Mouse (Mus musculus) intestine, embryonic 14.5 days (tissue): ENCODE results near the gene Tmem40. TPM values are rescaled to one million over a fixed set of nuclear protein-coding genes. Genes with fewer than 3 reads are reported as not detected.

Source experiments
- ATAC-seq: fragments of 200-750 bp; cut with Nextera tagmentation; replicated peaks from 2 replicates; pipeline ENCODE4 v1.8.0; 2017; ENCODE audit warnings: low read depth, moderate number of reproducible peaks, moderate TSS enrichment, moderate library complexity; ENCODE audit not compliant: low FRiP score, low TSS enrichment
- DNase-seq: peaks from one replicate; pipeline ENCODE4 v3.0.0-alpha.2; 2018; ENCODE audit warnings: low spot score
- H3K27ac ChIP-seq: fragments of 300-500 bp; sonication (generic); 2 replicates; pipeline ENCODE4 v1.5.1; 2014; ENCODE audit warnings: low read depth, mild to moderate bottlenecking, control low read depth
- H3K27me3 ChIP-seq: fragments of 300-500 bp; sonication (generic); replicated peaks from 2 replicates; pipeline ENCODE4 v1.6.1; 2014; ENCODE audit warnings: low read length, control low read depth; ENCODE audit not compliant: control insufficient read depth, insufficient read depth
- H3K36me3 ChIP-seq: fragments of 300-500 bp; sonication (generic); 2 replicates; pipeline ENCODE4 v1.6.1; 2014; ENCODE audit warnings: low read length, control low read depth; ENCODE audit not compliant: control insufficient read depth, insufficient read depth
- H3K4me1 ChIP-seq: fragments of 300-500 bp; sonication (generic); replicated peaks from 2 replicates; pipeline ENCODE4 v1.6.1; 2014; ENCODE audit warnings: low read length, control low read depth, mixed read lengths; ENCODE audit not compliant: control insufficient read depth, insufficient read depth
- H3K4me2 ChIP-seq: fragments of 300-500 bp; sonication (generic); 2 replicates; pipeline ENCODE4 v1.6.1; 2014; ENCODE audit warnings: low read length
- H3K4me3 ChIP-seq: fragments of 300-500 bp; sonication (generic); 2 replicates; pipeline ENCODE4 v1.5.1; 2014; ENCODE audit warnings: low read depth, low read length, control low read depth, mixed read lengths
- H3K9ac ChIP-seq: fragments of 300-500 bp; sonication (generic); 2 replicates; pipeline ENCODE4 v1.6.1; 2014; ENCODE audit warnings: mild to moderate bottlenecking, low read length
- H3K9me3 ChIP-seq: fragments of 300-500 bp; sonication (generic); 2 replicates; pipeline ENCODE4 v1.6.1; 2016; ENCODE audit warnings: low read length, control low read depth; ENCODE audit not compliant: control insufficient read depth
- WGBS: fragments of 180-500 bp; shearing (Covaris S2); extraction: QIAGEN DNeasy Blood & Tissue Kit; methylation state at CpG from one replicate; pipeline ENCODE4 v1.1.7; 2014; 5-methylcytosine and 5-hydroxymethylcytosine counted together
- polyA plus RNA-seq: library from polyadenylated mRNA; unstranded; fragments of >200 nt; fragmentation: Nextera tagmentation; extraction: Ambion mirVana; gene quantifications from 2 replicates; pipeline ENCODE4 v1.2.1, GENCODE M21; 2014

Tmem40 gene
- 0.48 and 0.51 TPM in 2 replicates for polyA plus RNA-seq

DNA sequence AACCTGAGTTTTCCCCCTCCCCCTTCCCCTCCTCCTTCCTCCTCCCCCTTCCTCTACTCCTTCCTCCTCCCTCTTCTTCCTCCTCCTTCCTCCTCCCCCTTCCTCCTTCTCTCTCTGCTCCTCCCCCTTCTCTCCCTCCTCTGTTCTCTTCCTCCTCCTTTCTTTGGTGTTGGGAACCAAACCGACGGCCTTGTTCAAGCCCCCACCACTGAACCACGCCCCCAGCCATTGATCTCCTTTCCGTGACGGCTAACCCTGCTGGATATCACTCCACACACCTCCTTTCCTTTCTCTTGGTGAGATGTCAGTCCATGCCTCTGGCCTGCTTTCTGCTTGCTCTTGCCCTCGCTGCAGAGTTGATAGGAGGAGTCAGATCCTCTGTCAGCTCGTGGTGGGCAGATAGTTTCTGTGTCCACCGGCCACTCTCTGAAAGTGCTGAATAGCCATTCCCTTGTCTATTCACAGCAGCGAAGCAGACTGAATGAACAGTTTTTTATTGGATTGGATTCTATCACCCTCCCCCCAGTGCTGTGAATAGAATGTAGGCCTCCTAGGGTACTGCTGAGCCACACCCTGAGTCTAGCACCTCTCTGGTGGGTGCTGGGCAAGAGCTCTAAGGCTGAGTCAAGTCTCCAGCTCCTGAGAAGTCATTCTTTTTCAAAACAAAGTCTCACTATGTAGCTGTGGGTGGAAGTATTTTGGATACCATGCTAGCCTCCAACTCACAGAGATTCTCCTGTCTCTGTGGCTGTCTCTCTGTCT lies at the start of gene Tmem40:
Tmem40 (minus strand) TSS at position 416 of the 762 bp plus-strand sequence.
- ATAC-seq (0 out of 2 replicates have a peak, but pooled peaks have one; percentile 25), DNase-seq (peak; percentile 62)
- no peak within 1 kb of the TSS for H3K4me3 ChIP-seq

DNA sequence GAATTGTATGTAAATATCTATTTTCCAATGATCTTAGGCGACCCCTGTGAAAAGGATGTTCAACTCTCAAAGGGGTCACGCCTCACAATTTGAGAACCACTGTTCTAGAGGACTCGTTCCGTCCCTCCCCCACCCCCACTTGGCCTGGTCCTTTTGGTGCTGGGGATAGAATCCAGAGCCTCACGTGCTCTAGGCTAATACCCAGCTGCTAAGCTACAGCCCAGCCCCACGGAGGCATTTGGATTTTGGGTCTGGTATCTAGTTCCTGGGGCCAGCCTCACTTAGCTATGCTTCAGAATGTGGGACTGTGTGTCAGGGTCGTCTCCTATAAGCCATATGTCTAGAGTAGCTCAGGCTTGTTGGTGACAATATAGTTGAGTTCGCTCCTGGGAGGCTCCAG lies 49.4 kb upstream of the Tmem40 start:
- Histone ChIP-seq H3K9me3 (no peaks in the 10 kb centered on the region), H3K4me2 (no peak overlapping the region), H3K4me1 (peaks cover 8% of the 10 kb centered on the region), H3K27ac (no peak overlapping the region), H3K27me3 (no peaks in the 10 kb centered on the region), H3K9ac (no peak overlapping the region), H3K4me3 (no peak overlapping the region), H3K36me3 (peaks cover 12% of the 10 kb centered on the region)
- ATAC-seq (no peak), DNase-seq (no peak)
- 69% methylated on average over 8 of the region's 8 CpGs for WGBS

More for the DNA sequence above, at the start of gene Tmem40:
- peaks cover 20% of the 10 kb centered on the region for H3K4me1 ChIP-seq
- H3K27ac ChIP-seq, result peak within 1 kb of the TSS; percentile 90; the same call in 1 of the 2 replicates
- no peaks in the 10 kb centered on the region for H3K36me3 ChIP-seq
- H3K4me2 ChIP-seq, result peak within 1 kb of the TSS; percentile 7
- 5% methylated on average over 9 of the region's 9 CpGs for WGBS
- no peaks in the 10 kb centered on the region for H3K27me3 ChIP-seq
- no peaks in the 10 kb centered on the region for H3K9me3 ChIP-seq
- no peak within 1 kb of the TSS for H3K9ac ChIP-seq

DNA sequence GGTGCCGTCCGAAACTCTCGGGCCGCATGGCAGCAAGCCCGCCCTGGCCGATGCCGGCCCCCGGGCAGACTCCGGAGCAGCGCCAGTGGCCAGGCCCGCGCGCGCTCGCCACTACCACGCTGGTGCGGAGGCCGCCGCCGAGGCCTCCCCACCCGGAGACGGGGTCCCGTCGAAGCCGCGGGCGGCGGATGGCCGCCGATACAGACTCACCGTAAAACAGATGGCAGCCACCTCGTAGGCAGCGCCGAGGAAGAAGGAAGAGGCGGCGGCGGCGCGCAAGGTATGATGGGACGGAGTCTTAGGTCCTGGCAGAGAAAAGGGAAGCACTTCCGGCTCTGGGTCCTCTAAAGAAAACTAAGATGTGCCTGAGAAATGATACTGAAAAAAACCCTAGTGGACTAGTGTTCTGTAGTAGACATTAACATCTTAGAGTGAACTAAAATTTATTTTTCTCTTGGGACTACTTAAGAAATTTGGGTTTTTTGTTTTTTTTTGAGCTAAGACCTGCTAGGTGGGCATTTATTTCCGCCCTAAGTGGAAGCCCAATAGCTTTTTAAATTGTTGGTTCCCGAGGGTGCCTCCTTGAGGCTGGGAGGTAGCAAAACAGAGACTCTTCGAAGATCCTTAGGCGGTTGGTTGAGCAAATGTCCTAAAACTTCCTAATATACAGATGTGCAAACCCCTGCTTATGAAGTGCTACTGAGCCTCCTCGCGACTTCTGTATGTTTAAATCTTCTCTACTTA lies 46.5 kb upstream of the Tmem40 start, which contains the start of gene Rpl32:
Rpl32 (minus strand) TSS at position 260 of the 744 bp plus-strand sequence.
- H3K4me2 ChIP-seq, result peak within 1 kb of the TSS; percentile 98
- H3K36me3 ChIP-seq, result peaks cover 40% of the 10 kb centered on the region
- peak within 1 kb of the TSS; percentile 100 for H3K4me3 ChIP-seq
- peak within 1 kb of the TSS; percentile 100 for H3K9ac ChIP-seq
- under 1% methylated on average over 47 of the region's 47 CpGs for WGBS
- H3K4me1 ChIP-seq, result peaks cover 17% of the 10 kb centered on the region
- DNase-seq, result peak; percentile 95
- ATAC-seq, result peak; percentile 81
- peak within 1 kb of the TSS; percentile 97 for H3K27ac ChIP-seq
- H3K9me3 ChIP-seq, result no peaks in the 10 kb centered on the region
- H3K27me3 ChIP-seq, result no peaks in the 10 kb centered on the region

DNA sequence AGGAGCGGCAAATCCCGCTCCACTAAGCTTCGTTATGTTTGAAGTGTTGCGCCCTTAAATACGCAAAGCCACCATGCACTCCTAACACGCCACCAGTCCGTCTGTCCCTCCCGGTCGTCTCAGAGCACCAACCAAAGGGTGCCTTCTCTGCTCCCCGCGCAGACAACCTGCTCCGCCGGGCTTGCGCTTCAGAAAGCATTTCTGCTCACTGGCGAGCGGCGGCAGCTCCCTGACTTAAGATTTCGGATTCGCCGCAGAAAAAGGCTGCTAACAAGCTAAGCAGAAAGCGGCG lies 45.9 kb upstream of the Tmem40 start:
- no peaks in the 10 kb centered on the region for H3K9me3 ChIP-seq
- H3K4me3 ChIP-seq, result peak overlapping the region; percentile 100
- H3K27ac ChIP-seq, result peak overlapping the region; percentile 97
- H3K36me3 ChIP-seq, result peaks cover 43% of the 10 kb centered on the region
- peak overlapping the region; percentile 100 for H3K9ac ChIP-seq
- peak overlapping the region; percentile 98 for H3K4me2 ChIP-seq
- ATAC-seq (no peak), DNase-seq (no peak)
- WGBS, result under 1% methylated on average over 22 of the region's 22 CpGs
- peaks cover 17% of the 10 kb centered on the region for H3K4me1 ChIP-seq
- no peaks in the 10 kb centered on the region for H3K27me3 ChIP-seq

DNA sequence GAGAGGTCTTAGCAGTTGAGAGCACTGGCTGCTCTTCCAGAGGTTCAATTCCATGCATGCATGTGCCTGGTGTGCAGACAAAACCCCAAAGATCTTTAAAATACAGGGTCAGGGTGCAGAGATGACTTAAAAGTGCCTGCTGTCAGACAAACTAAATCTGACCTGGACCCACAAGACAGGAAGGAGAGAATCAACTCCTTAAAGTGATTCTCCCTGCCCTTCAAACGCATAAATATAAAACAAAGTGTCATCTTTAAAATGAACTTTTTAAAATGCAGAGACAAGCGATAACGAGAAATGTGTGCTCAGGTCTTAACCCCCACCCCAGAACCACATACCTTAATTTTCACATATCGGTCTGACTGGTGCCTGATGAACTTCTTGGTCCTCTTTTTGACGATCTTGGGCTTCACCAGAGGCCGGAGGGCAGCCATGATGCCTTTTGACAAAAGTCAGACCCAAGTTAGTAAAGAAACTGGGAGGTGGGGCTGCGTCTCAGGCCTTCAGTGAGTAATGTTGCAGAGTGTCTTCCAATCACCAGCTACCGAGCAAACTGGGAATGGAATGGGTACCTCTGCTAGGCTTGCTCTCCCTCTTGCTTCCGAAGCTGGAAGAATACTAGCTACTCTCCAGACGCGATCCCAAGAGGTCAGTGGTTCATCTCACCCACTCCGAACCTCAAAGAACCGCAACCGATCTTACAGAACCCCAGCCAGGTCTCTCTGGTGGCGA lies 45.4 kb upstream of the Tmem40 start:
- DNase-seq (peak; percentile 75), ATAC-seq (no peak)
- peak overlapping the region; percentile 100 for H3K4me3 ChIP-seq
- peaks cover 47% of the 10 kb centered on the region for H3K36me3 ChIP-seq
- peak overlapping the region; percentile 97 for H3K27ac ChIP-seq
- H3K27me3 ChIP-seq, result no peaks in the 10 kb centered on the region
- H3K9me3 ChIP-seq, result no peaks in the 10 kb centered on the region
- peak overlapping the region; percentile 98 for H3K4me2 ChIP-seq
- 4% methylated on average over 15 of the region's 15 CpGs for WGBS
- H3K4me1 ChIP-seq, result peaks cover 17% of the 10 kb centered on the region
- H3K9ac ChIP-seq, result peak overlapping the region; percentile 100

DNA sequence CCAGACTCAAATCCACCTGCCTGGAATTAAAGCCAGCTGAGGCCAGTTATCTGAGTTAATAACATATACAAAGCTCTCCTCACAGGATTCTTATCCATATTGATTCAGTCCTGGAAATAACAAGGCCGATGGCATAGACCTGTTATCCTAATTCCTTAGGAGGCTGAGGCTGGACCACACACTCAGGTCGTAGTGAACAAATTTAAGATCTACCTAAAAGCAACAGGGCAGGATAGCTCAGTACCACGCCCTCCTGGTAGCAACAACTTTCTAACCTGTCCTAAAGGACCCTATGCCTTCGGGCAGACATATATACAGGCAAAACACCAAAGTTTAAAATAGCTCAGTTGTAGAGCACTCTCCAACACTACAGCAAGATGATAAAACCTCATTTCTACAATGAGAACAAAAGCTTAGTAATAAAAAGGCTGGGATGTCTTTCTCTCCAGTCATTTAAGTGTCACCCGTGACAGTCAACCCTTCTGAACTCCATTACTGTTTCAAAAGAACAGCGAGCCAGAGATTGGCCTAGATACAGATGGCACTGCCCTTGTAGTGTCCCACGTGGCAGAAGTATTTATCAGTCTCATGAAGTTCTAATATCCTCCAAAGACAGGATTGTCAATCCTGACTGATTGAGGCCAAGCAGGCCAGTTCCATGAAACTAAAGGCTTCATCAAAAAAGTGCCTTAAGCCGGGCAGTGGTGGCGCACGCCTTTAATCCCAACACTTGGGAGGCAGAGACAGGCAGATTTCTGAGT lies 42.4 kb upstream of the Tmem40 start:
- Histone ChIP-seq H3K27me3 (no peaks in the 10 kb centered on the region), H3K9me3 (no peaks in the 10 kb centered on the region), H3K4me2 (no peak overlapping the region), H3K4me1 (peaks cover 17% of the 10 kb centered on the region), H3K27ac (no peak overlapping the region), H3K4me3 (no peak overlapping the region), H3K9ac (no peak overlapping the region), H3K36me3 (peaks cover 77% of the 10 kb centered on the region)
- ATAC-seq (no peak), DNase-seq (no peak)
- 72% methylated on average over 10 of the region's 10 CpGs for WGBS

DNA sequence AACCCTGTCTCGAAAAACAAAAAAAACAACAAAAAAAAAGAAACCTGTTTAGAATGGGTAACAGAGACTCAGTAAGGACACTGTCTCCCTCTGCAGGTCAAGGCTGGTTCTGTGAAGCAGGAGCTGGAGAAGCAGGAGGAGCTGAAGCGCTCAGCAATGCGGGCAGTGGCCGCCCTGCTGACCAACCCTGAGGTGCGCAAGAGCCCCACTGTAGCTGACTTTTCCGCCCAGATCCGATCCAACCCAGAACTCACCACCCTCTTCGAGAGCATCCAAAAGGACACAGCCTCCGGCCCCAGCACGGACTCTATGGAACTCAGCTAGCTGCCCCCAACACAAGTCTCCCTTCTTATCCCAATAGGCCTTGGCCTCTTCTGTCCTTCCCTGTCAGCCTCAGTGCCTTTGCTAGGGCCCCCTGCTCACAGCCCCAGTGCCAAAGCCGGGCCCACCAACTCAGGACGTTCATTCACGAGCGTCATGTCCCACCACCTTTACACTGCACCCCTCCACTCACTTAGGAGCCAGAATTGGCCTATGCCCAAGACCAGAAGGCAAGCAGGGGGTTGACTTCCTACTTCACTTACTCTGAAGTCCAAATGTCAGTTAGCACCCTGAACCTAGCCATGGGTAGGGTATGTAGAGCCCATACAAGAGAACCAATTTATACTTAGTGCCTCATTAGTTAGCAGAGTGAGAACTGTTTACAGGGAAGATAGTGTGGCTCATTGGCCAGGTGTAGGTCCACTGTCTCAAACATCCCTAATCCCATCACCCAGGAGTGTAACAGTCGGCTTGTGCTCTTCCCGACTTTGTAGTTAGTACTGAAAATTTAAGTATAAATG lies 41.6 kb upstream of the Tmem40 start:
- no peak overlapping the region for H3K4me3 ChIP-seq
- 52% methylated on average over 16 of the region's 16 CpGs for WGBS
- H3K36me3 ChIP-seq, result peaks cover 85% of the 10 kb centered on the region
- no peaks in the 10 kb centered on the region for H3K9me3 ChIP-seq
- H3K9ac ChIP-seq, result no peak overlapping the region
- no peak overlapping the region for H3K27ac ChIP-seq
- peaks cover 17% of the 10 kb centered on the region for H3K4me1 ChIP-seq
- ATAC-seq (peak; percentile 33; the same call in 1 of the 2 replicates), DNase-seq (peak; percentile 87)
- H3K4me2 ChIP-seq, result no peak overlapping the region
- H3K27me3 ChIP-seq, result no peaks in the 10 kb centered on the region
